Mouse (Mus musculus) spleen, postnatal 10 days (tissue): ENCODE data around the gene Vcl.

Experiments
- DNase-seq, 2 experiments: peaks; one replicate each; pipeline ENCODE4 v3.0.0; 2021 to 2022; ENCODE audit warnings: low spot score in 2 of 2

Gene Vcl

DNA sequence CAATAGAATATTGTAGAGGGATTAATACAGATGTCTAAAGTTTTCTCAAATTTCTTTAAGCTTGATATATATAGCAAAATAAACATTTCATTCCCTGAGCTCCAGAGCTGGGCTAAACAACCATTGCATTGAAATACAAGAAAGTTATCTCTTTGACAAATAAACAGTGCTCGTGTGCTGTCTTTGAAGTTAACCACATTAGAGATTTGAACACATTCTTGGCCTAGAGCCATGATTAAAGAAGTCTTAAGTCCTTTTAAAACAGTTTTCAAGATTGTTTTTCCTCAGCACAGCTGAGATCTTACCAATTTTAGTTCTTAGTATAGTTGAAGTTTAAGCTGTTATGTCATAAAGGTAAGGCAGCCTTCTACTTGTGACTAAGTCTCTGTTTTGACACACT, 135.1 kb downstream of the Vcl start:
- no peak for DNase-seq

DNA sequence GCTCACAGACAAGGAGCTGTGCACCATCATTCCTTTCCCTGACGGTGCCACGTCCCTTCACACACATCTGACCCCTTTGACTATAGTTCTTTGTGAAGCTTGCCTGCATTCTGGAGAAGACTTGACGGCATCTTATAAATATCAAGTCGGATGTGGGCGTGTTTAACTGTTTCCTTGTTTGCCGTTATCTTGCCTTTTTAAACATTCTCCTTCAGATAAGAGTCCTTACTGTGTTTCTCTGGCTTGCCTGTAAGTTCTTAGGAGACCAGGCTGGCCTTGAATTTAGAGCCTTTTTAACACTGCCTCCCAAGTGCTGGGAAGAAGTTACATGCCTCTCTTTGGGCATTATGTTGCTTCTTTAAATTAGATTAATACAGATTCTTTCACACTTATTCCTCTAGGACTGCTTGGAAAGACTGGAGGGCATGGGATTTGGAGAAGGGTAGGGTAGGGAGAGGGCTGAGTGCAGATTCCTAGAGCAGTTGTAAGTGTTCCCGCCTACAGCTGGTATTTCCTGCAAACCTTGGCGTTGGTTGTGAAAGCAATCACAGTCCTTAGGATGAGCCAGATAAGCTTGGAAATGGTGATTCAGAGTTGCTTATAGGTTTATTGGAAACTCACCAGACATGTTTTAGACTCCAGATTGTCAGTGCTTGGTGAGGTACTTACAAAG, 136.4 kb downstream of the Vcl start:
- no peak for DNase-seq

DNA sequence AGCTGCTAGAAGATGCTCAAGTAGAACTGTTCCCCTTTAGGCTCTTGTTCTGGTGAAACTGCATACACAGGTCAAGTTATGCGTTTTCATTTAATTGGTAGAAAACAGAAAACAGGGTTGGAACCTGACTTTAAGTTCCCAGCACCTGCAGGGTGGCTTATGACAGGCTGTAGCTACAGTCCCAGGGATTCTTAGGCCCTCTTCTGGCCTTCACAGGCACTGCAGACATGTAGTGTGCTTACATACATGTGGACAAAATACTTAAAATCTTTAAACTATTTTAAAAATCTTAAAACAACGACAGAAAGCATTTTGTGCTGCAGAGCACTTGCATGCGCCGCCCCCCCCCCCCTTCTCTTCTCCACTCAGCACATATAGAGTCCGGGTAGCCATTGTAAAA, 140.4 kb downstream of the Vcl start:
- peak in 1 of 2 experiments; percentile 41 for DNase-seq

DNA sequence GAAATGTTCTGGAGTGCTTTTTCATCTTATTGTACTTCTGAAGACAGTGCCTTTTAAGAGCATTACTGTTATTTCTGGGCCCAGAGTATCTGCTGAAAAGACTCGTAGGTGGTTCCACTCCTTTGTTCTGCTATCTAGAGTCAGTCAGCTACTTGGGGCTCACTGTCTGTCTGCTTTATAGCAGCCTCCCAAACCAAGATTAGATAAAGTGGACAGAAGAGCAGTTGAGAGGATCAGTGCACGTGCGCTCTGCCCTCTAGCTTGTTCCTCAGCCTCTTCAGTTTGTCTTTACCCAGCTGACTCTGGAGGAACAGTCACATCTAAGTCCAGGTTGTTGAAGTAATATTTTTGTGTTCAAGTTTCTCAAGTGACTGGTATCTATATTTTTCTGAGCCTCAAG, 144.8 kb downstream of the Vcl start:
- no peak for DNase-seq

DNA sequence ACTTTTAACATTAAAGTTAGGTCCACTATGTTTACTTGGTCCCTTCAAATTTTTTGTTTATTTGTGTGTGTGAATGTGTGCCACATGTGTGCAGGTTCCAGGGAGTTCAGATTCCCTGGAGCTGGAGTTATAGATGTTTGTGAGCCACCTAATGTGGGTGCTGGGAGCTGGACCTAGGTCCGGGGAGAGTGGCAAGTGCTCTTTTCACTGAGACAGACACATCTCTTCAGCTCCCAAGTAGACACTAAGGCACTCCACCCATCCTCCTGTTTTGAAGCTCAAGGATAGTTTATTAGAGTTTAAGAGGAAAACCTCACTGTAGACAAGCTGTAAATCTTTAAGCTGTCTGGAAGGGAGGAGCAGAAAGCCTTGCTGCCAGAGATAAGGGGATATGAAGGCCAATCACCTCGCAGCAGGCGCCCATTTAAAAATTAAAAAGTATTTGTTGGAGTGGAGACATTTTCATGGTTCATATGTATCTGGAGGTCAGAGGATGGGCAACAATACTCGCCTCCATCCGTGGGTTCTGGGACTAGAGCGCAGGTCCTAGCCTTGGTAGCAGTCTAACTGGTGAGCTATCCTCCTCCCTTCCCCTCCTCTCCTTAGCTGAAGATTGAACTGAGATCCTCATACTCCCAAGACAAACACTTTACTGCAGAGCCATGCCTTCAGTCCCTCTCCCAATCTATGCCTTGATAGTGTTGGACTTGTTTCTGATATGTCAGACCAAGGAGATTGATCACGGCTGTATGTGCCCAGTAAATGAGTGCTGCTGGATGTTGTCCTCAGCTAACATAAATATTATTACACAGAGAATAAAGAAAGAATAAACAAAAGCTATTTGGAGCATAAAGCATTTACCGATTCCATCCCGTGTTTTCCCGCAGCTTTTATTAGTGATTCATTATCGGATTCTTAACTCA, 145.5 kb downstream of the Vcl start:
- DNase-seq, result peak; percentile 31 to 56

DNA sequence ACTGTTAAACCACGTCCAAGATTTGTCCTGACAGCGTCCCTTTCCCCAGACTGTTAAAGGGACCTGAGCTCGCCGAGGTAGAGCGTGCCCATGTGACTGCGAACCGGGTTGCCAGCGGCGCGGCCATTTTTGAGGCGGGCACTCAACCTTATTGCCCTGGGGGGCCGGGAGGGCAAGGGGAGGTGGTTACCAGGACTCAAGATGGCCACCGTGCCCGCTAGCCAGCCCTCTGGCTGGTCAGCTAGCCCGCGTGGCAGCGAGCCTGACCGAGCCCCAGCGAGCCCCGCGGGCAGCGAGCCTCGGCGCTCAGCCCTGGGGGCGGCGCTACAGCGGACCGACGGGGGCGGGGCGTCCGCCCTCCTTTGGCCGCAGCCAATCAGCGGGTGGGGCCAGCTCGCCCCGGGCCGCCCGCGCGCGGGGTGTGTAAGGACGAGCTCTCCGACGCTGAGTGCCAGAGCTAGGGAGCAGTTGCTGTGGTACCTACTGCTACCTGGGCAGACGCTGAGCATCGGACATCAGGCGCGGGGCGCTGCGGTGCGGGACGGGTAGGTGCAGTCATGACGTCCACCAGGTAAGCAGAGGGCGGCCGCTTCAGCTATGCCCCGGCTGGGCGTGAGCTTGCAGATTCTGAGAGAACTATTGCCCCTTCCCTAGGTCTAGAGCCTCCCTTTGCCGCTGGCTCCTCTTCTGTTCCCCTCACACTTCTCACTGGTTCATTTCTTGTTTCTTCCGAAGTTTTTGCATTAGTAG, 146.7 kb downstream of the Vcl start:
- DNase-seq, result peak; percentile 93 to 94

DNA sequence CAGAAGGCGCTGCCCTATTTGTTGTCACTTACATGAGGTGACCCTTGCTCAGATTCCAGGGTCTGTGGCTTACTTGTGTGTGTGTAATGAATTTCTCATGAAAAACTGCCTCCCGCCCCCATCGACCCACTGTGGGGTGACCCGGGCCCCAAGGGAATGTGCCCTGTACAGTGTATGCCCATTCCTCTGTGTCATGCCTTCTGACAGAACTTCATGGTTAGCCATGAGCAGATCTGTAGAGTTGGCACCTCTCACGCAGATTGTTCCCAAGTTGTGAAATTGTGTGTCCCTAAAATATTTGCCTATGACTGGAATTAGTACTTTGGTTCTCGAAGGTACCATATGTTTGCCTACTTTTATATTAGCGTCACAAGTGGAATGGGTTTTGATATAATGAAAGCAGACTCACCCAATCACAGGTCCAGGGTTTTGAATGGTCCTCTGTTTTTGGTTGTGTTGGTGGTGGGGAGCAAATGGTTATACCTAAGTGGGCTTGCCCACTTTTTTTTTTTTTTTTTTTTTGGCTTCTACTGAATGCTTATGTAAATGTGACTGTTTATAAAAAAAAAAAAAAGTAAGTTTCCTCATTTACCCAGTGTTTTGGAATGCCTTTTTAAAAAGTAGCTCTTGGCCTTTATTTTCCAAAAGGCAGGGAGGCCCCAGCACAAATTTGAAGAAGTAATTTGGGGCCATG, 147.4 kb downstream of the Vcl start:
- DNase-seq, result peak in 1 of 2 experiments; percentile 45

DNA sequence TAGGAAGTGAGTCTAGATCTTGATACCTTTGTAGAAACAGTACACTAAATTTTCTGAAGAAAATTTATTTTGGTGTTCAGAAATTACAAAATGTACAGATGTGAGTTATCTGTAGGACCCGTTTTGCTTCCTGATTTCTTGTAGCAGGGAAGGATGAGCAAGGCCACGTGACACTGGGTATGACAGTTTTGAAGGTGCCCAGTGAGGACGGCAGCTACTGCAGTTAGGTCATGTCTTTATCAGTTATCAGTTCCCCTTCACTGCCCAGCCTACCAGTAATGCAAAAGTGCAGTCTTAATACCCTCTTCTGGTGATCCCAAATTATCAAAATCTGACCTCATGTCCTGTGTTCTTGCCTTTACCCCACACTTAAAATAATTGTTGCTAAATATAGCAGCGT, 148.7 kb downstream of the Vcl start:
- no peak for DNase-seq

DNA sequence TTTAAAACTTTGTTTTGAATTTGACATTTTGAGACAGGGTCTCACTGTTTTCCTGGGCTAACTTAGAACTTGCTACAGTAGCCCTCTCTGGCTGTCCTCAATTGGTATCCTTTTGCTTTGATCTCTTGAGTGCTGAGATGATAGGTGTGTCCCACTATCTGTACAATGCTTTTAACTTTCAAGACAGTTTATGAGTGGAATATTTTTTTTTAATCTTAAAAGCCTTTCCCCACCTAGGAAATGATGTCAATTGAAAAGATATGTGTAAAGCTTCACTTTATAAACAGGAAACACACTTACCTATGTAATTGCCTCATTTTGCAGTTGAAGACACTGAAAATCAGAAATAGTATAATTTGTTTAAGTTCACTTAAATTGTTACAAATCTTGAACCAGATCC, 149.3 kb downstream of the Vcl start:
- no peak for DNase-seq

DNA sequence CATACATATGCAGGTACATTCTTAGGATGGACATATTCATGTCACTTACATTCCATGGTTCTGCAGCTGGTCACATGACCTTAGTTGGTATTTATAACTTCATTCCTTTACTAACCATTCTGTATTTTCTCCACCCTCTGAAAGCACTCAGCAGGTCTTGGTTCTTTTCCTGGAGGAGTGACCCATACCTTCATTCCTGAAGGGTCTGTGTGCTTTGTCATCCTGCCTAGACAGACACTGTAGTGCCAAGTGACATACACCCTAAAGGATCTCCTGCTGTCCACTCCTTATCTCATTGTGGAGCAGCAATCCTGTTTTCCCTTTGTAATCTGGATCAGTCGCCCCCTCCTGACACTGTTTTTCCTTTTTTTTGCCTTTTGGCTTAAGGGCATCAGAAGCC, 153.6 kb downstream of the Vcl start:
- no peak for DNase-seq
